Mouse (Mus musculus) adrenal gland, adult (tissue): ENCODE results near the gene A330070K13Rik.

Experiments used
- DNase-seq, 2 experiments: peaks; one replicate each; pipeline ENCODE4 v3.0.0; 2022 to 2023; ENCODE audit warnings: low spot score in 1 of 2; ENCODE audit not compliant: inconsistent age in 2 of 2

A330070K13Rik gene

GRCm38 (mm10) chr5:130331206-130331605 lies 53.2 kb downstream of the A330070K13Rik start:
- DNase-seq: no peak

DNA sequence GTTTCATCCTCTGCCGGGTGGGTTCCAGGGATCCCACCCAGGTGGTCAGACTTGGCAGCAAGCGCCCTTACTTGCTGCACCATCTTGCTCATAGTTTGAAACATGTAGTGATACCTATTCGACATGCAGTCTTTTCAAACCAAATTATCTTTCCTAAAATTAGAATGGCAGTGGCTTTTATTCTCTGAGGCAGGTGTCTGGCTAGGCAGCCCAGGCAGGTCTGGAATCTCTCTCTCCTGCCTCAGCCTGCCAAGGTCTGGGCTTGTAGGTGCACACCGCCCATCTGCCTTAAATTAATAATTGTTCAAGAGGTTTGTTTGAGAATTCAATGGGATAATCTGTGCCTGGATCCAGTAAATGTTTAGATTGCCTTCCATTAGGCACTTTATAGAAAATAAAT lies 53.6 kb downstream of the A330070K13Rik start:
- no peak for DNase-seq

GRCm38 (mm10) chr5:130329889-130330288 lies 54.5 kb downstream of the A330070K13Rik start:
- DNase-seq: no peak
